Mouse (Mus musculus) forebrain, embryonic 10.5 days (tissue): ENCODE results near the gene Dpf3. TPM values are rescaled to one million over a fixed set of nuclear protein-coding genes. Genes with fewer than 3 reads are reported as not detected.

Source experiments
- DNase-seq: peaks from one replicate; pipeline ENCODE4 v3.0.0-alpha.2; 2017; ENCODE audit warnings: low spot score; ENCODE audit errors: extremely low spot score
- H3K27ac ChIP-seq: fragments of 300-500 bp; sonication (generic); 2 replicates; pipeline ENCODE4 v1.5.1; 2016; ENCODE audit warnings: mild to moderate bottlenecking
- H3K27me3 ChIP-seq: fragments of 300-500 bp; sonication (generic); 2 replicates; pipeline ENCODE4 v1.6.1; 2016; ENCODE audit warnings: mild to moderate bottlenecking; ENCODE audit not compliant: poor library complexity, severe bottlenecking
- H3K36me3 ChIP-seq: fragments of 300-500 bp; sonication (generic); replicated peaks from 2 replicates; pipeline ENCODE4 v1.6.1; 2016; ENCODE audit warnings: mild to moderate bottlenecking, moderate library complexity
- H3K4me1 ChIP-seq: fragments of 300-500 bp; sonication (generic); 2 replicates; pipeline ENCODE4 v1.6.1; 2016
- H3K4me3 ChIP-seq: fragments of 300-500 bp; sonication (generic); 2 replicates; pipeline ENCODE4 v1.5.1; 2016; ENCODE audit warnings: mild to moderate bottlenecking, moderate library complexity
- H3K9me3 ChIP-seq: fragments of 300-500 bp; sonication (generic); 2 replicates; pipeline ENCODE4 v1.6.1; 2016; ENCODE audit warnings: mild to moderate bottlenecking, moderate library complexity
- WGBS: fragments of 180-500 bp; shearing (Covaris S2); methylation state at CpG from one replicate; pipeline ENCODE4 v1.1.7; 2016; 5-methylcytosine and 5-hydroxymethylcytosine counted together
- polyA plus RNA-seq: library from polyadenylated mRNA; unstranded; fragments of >200 nt; fragmentation: Nextera tagmentation; extraction: Ambion mirVana; gene quantifications from 2 replicates; pipeline ENCODE4 v1.2.1, GENCODE M21; 2016

The Dpf3 gene
- polyA plus RNA-seq, 1 experiment from 2014 or later: 2.2 TPM

GRCm38 (mm10) chr12:83340960-83341359 is 146.6 kb downstream of the Dpf3 start:
- Histone ChIP-seq H3K27ac (no peak overlapping the region), H3K9me3 (no peaks in the 10 kb centered on the region), H3K4me1 (peaks cover 29% of the 10 kb centered on the region), H3K36me3 (no peaks in the 10 kb centered on the region), H3K27me3 (no peaks in the 10 kb centered on the region), H3K4me3 (no peak overlapping the region)
- no peak for DNase-seq
- 92% methylated on average over 4 of the region's 4 CpGs for WGBS

GRCm38 (mm10) chr12:83338345-83338744 is 149.2 kb downstream of the Dpf3 start:
- WGBS: 95% methylated on average over 1 of the region's 1 CpGs
- Histone ChIP-seq H3K36me3 (no peaks in the 10 kb centered on the region), H3K9me3 (no peaks in the 10 kb centered on the region), H3K27ac (no peak overlapping the region; the same call in 1 of the 2 replicates), H3K4me1 (peaks cover 29% of the 10 kb centered on the region), H3K27me3 (no peaks in the 10 kb centered on the region), H3K4me3 (no peak overlapping the region)
- DNase-seq: no peak

GRCm38 (mm10) chr12:83337776-83338149 is 149.8 kb downstream of the Dpf3 start:
- H3K36me3 ChIP-seq: no peaks in the 10 kb centered on the region
- H3K27me3 ChIP-seq: no peaks in the 10 kb centered on the region
- DNase-seq: no peak
- H3K4me3 ChIP-seq: no peak overlapping the region
- no peaks in the 10 kb centered on the region for H3K9me3 ChIP-seq
- peaks cover 28% of the 10 kb centered on the region for H3K4me1 ChIP-seq
- 68% methylated on average over 7 of the region's 7 CpGs for WGBS
- H3K27ac ChIP-seq: 0 out of 2 replicates have a peak overlapping the region, but pooled peaks have one; percentile 35

- H3K27me3 ChIP-seq: no peaks in the 10 kb centered on the region
- no peak overlapping the region; the same call in 1 of the 2 replicates for H3K27ac ChIP-seq
- peaks cover 22% of the 10 kb centered on the region for H3K4me1 ChIP-seq
- no peak overlapping the region for H3K4me3 ChIP-seq
- no peaks in the 10 kb centered on the region for H3K36me3 ChIP-seq
- 27% methylated on average over 13 of the region's 13 CpGs for WGBS
- no peak for DNase-seq
- H3K9me3 ChIP-seq: no peaks in the 10 kb centered on the region
Observed at GRCm38 (mm10) chr12:83337077-83337775, 150.3 kb downstream of the Dpf3 start.

- Histone ChIP-seq H3K4me3 (no peak overlapping the region), H3K27me3 (no peaks in the 10 kb centered on the region), H3K27ac (no peak overlapping the region), H3K9me3 (no peaks in the 10 kb centered on the region), H3K4me1 (peaks cover 16% of the 10 kb centered on the region), H3K36me3 (no peaks in the 10 kb centered on the region)
- DNase-seq: no peak
- 83% methylated on average over 7 of the region's 7 CpGs for WGBS
Observed at GRCm38 (mm10) chr12:83330056-83330455, 157.5 kb downstream of the Dpf3 start.

- peak overlapping the region; percentile 40; the same call in 1 of the 2 replicates for H3K27ac ChIP-seq
- peaks cover 20% of the 10 kb centered on the region for H3K4me1 ChIP-seq
- WGBS: 89% methylated on average over 13 of the region's 13 CpGs
- no peaks in the 10 kb centered on the region for H3K9me3 ChIP-seq
- H3K36me3 ChIP-seq: no peaks in the 10 kb centered on the region
- no peaks in the 10 kb centered on the region for H3K27me3 ChIP-seq
- no peak overlapping the region for H3K4me3 ChIP-seq
- no peak for DNase-seq
Observed at GRCm38 (mm10) chr12:83328899-83329298, 158.6 kb downstream of the Dpf3 start.

GRCm38 (mm10) chr12:83328491-83328890 is 159.0 kb downstream of the Dpf3 start:
- H3K4me3 ChIP-seq: no peak overlapping the region
- no peaks in the 10 kb centered on the region for H3K36me3 ChIP-seq
- 72% methylated on average over 4 of the region's 4 CpGs for WGBS
- peaks cover 20% of the 10 kb centered on the region for H3K4me1 ChIP-seq
- H3K27ac ChIP-seq: peak overlapping the region; percentile 40; the same call in 1 of the 2 replicates
- H3K9me3 ChIP-seq: no peaks in the 10 kb centered on the region
- H3K27me3 ChIP-seq: no peaks in the 10 kb centered on the region
- no peak for DNase-seq

GRCm38 (mm10) chr12:83327451-83327850 is 160.1 kb downstream of the Dpf3 start:
- H3K4me1 ChIP-seq: peaks cover 20% of the 10 kb centered on the region
- no peaks in the 10 kb centered on the region for H3K36me3 ChIP-seq
- H3K27ac ChIP-seq: no peak overlapping the region
- H3K9me3 ChIP-seq: no peaks in the 10 kb centered on the region
- H3K4me3 ChIP-seq: no peak overlapping the region
- no peaks in the 10 kb centered on the region for H3K27me3 ChIP-seq
- 93% methylated on average over 1 of the region's 1 CpGs for WGBS
- DNase-seq: no peak

- peaks cover 23% of the 10 kb centered on the region for H3K4me1 ChIP-seq
- H3K36me3 ChIP-seq: no peaks in the 10 kb centered on the region
- no peak overlapping the region for H3K4me3 ChIP-seq
- H3K9me3 ChIP-seq: no peaks in the 10 kb centered on the region
- no peak for DNase-seq
- no peaks in the 10 kb centered on the region for H3K27me3 ChIP-seq
- no peak overlapping the region for H3K27ac ChIP-seq
- 94% methylated on average over 3 of the region's 3 CpGs for WGBS
Observed at GRCm38 (mm10) chr12:83320725-83321124, 166.8 kb downstream of the Dpf3 start.

GRCm38 (mm10) chr12:83317646-83318443 is 169.7 kb downstream of the Dpf3 start:
- H3K27ac ChIP-seq: no peak overlapping the region
- H3K4me3 ChIP-seq: no peak overlapping the region
- H3K4me1 ChIP-seq: peaks cover 19% of the 10 kb centered on the region
- no peaks in the 10 kb centered on the region for H3K9me3 ChIP-seq
- WGBS: 66% methylated on average over 8 of the region's 8 CpGs
- H3K27me3 ChIP-seq: peaks cover 13% of the 10 kb centered on the region; the same call in 1 of the 2 replicates
- no peak for DNase-seq
- no peaks in the 10 kb centered on the region for H3K36me3 ChIP-seq

- Histone ChIP-seq H3K4me3 (no peak overlapping the region), H3K9me3 (no peaks in the 10 kb centered on the region), H3K4me1 (peaks cover 25% of the 10 kb centered on the region), H3K27me3 (peaks cover 13% of the 10 kb centered on the region; the same call in 1 of the 2 replicates), H3K27ac (no peak overlapping the region), H3K36me3 (no peaks in the 10 kb centered on the region)
- DNase-seq: no peak
- 74% methylated on average over 7 of the region's 7 CpGs for WGBS
Observed at GRCm38 (mm10) chr12:83314666-83315065, 172.8 kb downstream of the Dpf3 start.

- H3K4me1 ChIP-seq: peaks cover 29% of the 10 kb centered on the region
- no peak overlapping the region for H3K4me3 ChIP-seq
- H3K27me3 ChIP-seq: peaks cover 13% of the 10 kb centered on the region; the same call in 1 of the 2 replicates
- no peaks in the 10 kb centered on the region for H3K9me3 ChIP-seq
- no peak for DNase-seq
- 92% methylated on average over 9 of the region's 9 CpGs for WGBS
- H3K36me3 ChIP-seq: no peaks in the 10 kb centered on the region
- H3K27ac ChIP-seq: no peak overlapping the region
Observed at GRCm38 (mm10) chr12:83312818-83313217, 174.7 kb downstream of the Dpf3 start.

GRCm38 (mm10) chr12:83310567-83310966 is 176.9 kb downstream of the Dpf3 start:
- Histone ChIP-seq H3K4me3 (no peak overlapping the region), H3K9me3 (no peaks in the 10 kb centered on the region), H3K27me3 (peaks cover 13% of the 10 kb centered on the region; the same call in 1 of the 2 replicates), H3K36me3 (no peaks in the 10 kb centered on the region), H3K4me1 (peaks cover 12% of the 10 kb centered on the region; the same call in 1 of the 2 replicates), H3K27ac (no peak overlapping the region)
- no peak for DNase-seq
- WGBS: 73% methylated on average over 11 of the region's 11 CpGs
